Mouse (Mus musculus) adrenal gland, adult 2 months (tissue): Measurements from ENCODE around the gene Gm20532. TPM values are rescaled to one million over a fixed set of nuclear protein-coding genes. Genes with fewer than 3 reads are reported as not detected.
A peak's percentile ranks its signal among the peaks of the same experiment; 100 is the strongest.

Source experiments
- DNase-seq: peaks from one replicate; pipeline ENCODE4 v3.0.0; 2021
- microRNA-seq, 2 experiments: library from miRNA; unstranded; fragments of <30 nt; microRNA quantifications; one replicate each; pipeline ENCODE4 v1.2.0; 2021
- polyA plus RNA-seq: library from polyadenylated mRNA; depleted of rRNA; stranded (reverse); fragments of >200 nt; gene quantifications from 2 replicates; pipeline ENCODE4 v1.2.3, GENCODE M21; 2012; rRNA removed
- total RNA-seq, 2 experiments: library from RNA; stranded (reverse); gene quantifications; 2 replicates each; pipeline ENCODE4 v1.2.3; 2021

Gene Gm20532
- total and polyA plus RNA-seq, 3 experiments, result not detected

DNA sequence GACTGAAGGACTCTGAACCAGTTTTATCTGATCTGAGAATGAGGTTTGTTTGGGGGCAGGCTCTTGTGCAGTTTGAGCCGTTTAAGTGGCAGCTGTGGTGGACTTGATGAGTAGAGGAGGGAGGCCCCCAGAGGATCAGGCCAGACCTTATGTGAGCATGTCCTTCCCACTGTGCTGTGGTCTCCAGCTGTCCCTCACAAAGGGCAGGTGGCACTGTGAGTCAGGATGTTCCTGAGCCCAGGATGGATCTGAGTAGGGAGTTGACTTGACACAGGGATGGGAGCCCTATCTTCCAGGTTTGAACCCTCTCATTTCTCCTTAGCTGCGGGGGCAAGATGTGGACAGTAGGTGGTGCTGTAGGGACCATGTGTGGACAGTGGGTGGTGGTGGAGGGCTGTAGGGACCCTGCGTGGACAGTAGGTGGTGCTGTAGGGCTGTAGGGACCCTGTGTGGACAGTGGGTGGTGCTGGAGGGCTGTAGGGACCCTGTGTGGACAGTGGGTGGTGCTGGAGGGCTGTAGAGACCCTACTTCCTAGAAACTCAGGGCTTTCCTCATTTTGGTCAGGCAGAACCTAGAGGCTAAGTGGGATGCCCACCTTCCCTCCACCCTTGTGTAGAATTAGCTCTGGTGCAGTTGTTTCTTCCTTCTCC is 60.3 kb downstream of the Gm20532 start:
- peak; percentile 75 for DNase-seq

DNA sequence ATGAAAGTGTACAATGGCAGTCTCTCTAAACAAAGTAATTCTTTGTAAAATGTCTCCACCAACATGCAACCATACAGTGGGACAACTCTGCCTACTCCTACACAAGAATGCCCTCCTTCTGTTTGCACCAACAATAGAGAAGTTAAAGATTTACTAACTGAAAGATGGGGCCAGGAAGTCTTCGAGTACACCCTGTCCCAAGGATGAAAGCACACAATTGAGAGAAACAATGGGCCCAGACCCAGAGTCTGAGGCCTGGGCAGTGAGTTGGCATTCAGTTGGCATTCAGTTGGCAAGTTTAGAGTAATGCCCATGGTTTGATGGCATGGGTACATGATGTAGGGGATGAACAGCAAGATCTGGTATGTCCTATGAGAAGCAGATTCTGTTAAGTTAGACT is 68.2 kb downstream of the Gm20532 start:
- DNase-seq, result no peak

DNA sequence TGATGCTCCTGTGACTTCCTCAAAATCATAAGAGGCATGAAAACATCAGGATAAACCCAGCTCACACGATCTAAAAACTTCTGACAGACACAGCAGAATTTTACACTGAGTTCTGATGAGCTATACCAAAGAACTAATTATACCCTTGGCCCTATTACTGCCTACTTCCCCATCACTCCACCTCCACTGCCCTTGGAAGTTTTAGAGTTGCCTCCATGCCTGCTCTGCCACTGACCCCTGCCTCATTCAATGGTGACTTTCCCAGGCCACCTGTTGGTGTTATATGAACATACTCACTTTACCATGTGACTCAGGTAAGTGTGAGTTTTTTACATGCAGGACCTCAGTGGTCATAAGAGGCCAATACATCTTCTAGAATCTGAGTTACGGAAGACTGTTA is 71.0 kb downstream of the Gm20532 start:
- no peak for DNase-seq

DNA sequence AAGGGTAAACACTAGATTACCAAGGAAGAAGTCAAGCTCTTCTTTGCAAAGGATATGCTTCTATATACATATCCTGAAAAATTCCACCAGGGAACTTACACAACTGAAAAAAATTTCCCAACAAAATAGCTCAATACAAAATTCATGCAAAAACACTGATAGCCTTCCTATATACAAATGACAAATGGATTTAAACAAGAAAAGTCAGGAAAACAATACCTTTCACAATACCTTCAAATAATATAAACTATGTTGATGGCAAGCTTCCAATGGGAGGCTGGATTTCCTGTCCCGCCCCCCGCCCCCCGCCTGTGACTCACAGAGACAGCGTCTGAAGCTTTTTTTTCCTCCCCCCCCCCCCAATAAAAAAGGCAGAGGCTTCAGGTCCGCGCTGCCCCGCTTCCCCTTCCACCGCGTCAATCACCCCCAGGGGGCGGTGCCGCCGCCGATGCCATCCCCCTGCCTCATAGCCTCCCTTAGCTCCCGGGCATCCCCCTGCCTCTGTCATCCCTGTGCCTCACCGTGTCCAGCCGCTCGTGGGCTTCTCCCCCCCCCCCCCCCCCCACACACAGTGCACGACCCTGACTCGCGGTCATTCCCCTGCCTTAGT is 74.8 kb downstream of the Gm20532 start:
- no peak for DNase-seq

DNA sequence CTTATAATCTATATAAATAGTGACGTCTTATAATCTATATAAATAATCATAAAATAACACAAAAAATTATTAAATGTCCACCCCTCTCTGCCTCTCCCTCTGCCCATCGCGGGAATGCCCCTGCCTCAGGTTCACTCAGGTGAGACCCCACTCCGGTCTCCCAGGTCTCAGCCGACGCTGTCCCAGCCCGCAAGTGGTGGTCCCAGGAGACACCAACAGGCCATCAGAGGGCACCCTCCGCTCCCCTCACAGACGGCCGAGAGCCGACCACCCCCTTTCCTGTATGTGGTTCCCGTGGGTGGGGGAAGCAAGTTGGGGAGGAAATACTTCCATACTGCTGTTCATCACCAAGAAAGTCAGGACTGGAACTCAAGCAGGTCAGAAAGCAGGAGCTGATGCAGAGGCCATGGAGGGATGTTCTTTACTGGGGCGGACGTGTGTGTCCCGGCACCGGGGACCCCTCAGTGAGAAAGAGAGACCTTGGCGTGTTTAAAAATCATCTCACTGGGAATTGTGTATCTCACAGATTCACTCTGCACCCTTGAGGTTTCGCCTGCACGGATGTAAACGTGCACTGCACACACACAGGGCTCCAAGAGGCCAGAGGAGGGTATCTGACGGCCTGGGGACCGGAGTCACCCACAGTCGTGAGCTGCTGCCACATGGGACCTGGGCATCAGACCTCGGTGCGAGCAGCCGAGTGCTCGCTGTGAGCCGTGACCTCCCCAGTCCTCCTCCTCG is 75.5 kb downstream of the Gm20532 start:
- DNase-seq, result no peak

DNA sequence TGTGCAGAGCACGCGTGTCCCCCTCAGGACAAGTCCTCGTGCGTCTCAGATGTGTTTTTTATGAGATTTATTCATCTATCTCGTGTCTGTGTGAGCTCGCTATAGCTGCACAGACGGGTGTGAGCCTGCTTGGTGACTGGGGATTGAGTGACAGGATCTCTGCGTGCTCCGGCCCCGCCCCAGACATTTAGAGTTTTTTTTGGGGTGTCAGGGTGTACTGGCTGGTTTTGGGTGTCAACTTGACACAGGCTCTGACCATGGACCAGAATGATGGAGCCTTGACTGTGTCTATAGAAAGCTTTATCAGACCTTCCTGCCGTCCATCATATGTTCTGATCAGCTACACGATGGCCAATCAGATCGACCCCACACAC is 76.1 kb downstream of the Gm20532 start:
- no peak for DNase-seq

DNA sequence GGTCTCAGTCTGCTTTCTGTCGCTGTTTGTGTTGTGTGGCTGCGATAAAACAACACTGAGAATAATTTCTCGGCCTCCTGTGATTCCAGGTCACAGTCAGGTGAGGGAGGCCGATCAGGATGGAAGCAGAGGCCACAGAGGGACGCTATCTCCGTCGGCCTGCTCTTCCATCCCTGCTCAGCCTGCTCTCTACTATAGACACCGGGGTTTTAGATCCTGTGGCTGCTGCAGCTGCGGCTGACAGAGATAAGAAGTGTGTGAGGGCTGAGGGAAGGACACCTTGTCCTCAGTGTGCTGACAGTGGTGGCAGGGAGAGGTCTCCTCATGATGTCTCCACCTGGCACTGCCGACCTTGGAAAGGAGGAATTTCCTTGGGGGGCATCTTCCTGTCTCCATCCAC is 76.7 kb downstream of the Gm20532 start:
- DNase-seq, result no peak

DNA sequence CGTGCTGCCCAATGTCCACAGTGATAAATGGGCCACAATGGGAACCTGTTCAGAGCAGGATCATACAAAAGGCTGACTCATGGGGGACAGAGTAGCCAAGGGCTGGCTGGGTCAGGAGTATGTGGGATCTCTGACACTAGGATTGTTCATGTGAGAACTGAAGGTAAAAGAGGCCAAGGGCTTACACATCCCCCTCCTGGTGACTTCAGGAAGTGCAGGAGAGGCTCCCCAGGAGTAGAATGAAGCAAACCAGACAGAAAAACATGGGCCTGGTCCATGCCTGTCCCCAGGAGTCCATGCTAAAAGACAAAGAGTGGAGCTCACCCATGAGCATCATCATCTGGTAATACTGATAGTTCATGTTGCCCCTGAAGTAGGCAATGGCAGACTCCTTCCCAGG is 77.1 kb downstream of the Gm20532 start:
- peak; percentile 47 for DNase-seq

DNA sequence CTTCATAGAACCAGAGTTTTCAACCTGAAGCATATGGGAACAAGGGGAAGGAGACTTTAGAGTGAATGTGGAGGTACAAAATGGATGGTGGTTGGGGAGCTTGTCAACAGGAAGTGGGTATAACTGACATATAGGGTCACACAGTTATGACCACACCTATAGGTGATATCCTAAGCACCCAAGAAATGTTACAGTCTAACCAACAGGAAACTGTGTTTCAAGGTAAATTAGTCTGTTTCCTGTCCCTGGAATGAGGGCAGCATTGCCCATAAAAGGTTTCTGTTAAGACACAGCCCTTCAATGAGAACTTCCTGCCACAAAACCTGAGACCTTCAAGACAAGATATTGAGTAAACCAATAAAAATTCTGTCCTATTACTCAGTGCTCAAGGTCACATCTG is 82.3 kb downstream of the Gm20532 start:
- no peak for DNase-seq

DNA sequence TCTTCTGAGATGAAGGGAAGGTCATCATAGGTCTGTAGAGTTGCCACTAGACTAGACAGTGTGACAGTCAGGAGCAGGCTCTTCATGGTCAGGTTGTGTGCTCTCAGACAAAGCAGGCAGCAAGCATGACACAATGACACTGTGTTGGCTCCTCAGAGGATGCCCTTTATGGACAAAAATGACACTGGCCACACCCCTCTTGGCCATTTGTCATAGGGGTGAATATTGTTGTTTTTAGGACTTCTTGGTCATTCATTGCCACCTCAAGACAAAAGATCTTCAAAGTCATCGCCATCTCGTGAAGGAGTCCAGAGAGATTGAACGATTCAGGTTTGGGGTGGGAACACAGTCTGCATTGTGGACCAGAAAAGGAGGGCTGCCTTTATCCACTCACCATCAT is 84.7 kb downstream of the Gm20532 start, which contains the start of gene Lcn4:
Lcn4 (minus strand) TSS at position 101 of the 400 bp plus-strand sequence.
- DNase-seq, result no peak

Small RNA genes within 50 kb of the gene (microRNA-seq; reads per million reads assigned to microRNA genes)
- gene Mir126a (2.1 to 2.6 reads per million in 2 experiments), gene Mir126b (0 reads per million in 2 experiments)

Other genes with a start within 250 kb of the Gm20532 start
- 10 to 100 TPM; 20.6 to 25.6 TPM for gene Dnlz, start 234.5 kb upstream of the Gm20532 start, total RNA-seq
- 30.6 and 31.1 TPM in 2 replicates for gene Dnlz, start 234.5 kb upstream of the Gm20532 start, polyA plus RNA-seq
- 1 to 10 TPM; 1.3 to 1.7 TPM for gene Card9, start 225.7 kb upstream of the Gm20532 start, total RNA-seq
- 4.9 and 5.0 TPM in 2 replicates for gene Card9, start 225.7 kb upstream of the Gm20532 start, polyA plus RNA-seq
- gene Snapc4, start 206.0 kb upstream of the Gm20532 start, total RNA-seq, result 10 to 100 TPM; 19.1 to 23.3 TPM
- 42.8 and 55.3 TPM in 2 replicates for gene Snapc4, start 206.0 kb upstream of the Gm20532 start, polyA plus RNA-seq
- 100 to 1,000 TPM in 1 of 2 experiments, 10 to 100 TPM in 1; 95.6 to 121 TPM for gene Entr1, start 197.3 kb upstream of the Gm20532 start, total RNA-seq
- gene Entr1, start 197.3 kb upstream of the Gm20532 start, polyA plus RNA-seq, result 93.3 TPM in 2 replicates
- 100 to 1,000 TPM; 144 to 148 TPM for gene Pmpca, start 197.3 kb upstream of the Gm20532 start, total RNA-seq
- 50.1 and 79.3 TPM in 2 replicates for gene Pmpca, start 197.3 kb upstream of the Gm20532 start, polyA plus RNA-seq
- 10 to 100 TPM; 17.2 to 18.0 TPM for gene Inpp5e, start 177.4 kb upstream of the Gm20532 start, total RNA-seq
- 35.2 and 36.2 TPM in 2 replicates for gene Inpp5e, start 177.4 kb upstream of the Gm20532 start, polyA plus RNA-seq
- gene Sec16a, start 141.4 kb upstream of the Gm20532 start, total RNA-seq, result 10 to 100 TPM; 46.4 to 70.8 TPM
- 70.1 and 84.9 TPM in 2 replicates for gene Sec16a, start 141.4 kb upstream of the Gm20532 start, polyA plus RNA-seq
- 10 to 100 TPM; 17.6 to 21.1 TPM for gene Notch1, start 70.0 kb upstream of the Gm20532 start, total RNA-seq
- 37.1 and 49.2 TPM in 2 replicates for gene Notch1, start 70.0 kb upstream of the Gm20532 start, polyA plus RNA-seq
- 100 to 1,000 TPM in 1 of 2 experiments, 10 to 100 TPM in 1; 71.2 to 146 TPM for gene Egfl7, start 6.6 kb upstream of the Gm20532 start, total RNA-seq
- gene Egfl7, start 6.6 kb upstream of the Gm20532 start, polyA plus RNA-seq, result 355 and 444 TPM in 2 replicates
- 100 to 1,000 TPM; 469 to 591 TPM for gene Agpat2, start 17.8 kb downstream of the Gm20532 start, total RNA-seq
- gene Agpat2, start 17.8 kb downstream of the Gm20532 start, polyA plus RNA-seq, result 584 and 714 TPM in 2 replicates
- gene Fam69b, start 41.8 kb downstream of the Gm20532 start, total RNA-seq, result 10 to 100 TPM in 1 of 2 experiments, 1 to 10 TPM in 1; 6.9 to 15.7 TPM
- gene Fam69b, start 41.8 kb downstream of the Gm20532 start, polyA plus RNA-seq, result 21.8 and 33.4 TPM in 2 replicates
- not detected for gene Lcn4, start 84.6 kb downstream of the Gm20532 start, total RNA-seq
- gene Lcn4, start 84.6 kb downstream of the Gm20532 start, polyA plus RNA-seq, result not detected in 2 replicates